Mouse (Mus musculus) urinary bladder, postnatal 25 days (tissue): ENCODE measurements around the gene Ndufaf3.
A peak's percentile ranks its signal among the peaks of the same experiment; 100 is the strongest.

Source experiments
- DNase-seq: peaks from one replicate; pipeline ENCODE4 v3.0.0; 2022; ENCODE audit warnings: low spot score

Ndufaf3 gene

DNA sequence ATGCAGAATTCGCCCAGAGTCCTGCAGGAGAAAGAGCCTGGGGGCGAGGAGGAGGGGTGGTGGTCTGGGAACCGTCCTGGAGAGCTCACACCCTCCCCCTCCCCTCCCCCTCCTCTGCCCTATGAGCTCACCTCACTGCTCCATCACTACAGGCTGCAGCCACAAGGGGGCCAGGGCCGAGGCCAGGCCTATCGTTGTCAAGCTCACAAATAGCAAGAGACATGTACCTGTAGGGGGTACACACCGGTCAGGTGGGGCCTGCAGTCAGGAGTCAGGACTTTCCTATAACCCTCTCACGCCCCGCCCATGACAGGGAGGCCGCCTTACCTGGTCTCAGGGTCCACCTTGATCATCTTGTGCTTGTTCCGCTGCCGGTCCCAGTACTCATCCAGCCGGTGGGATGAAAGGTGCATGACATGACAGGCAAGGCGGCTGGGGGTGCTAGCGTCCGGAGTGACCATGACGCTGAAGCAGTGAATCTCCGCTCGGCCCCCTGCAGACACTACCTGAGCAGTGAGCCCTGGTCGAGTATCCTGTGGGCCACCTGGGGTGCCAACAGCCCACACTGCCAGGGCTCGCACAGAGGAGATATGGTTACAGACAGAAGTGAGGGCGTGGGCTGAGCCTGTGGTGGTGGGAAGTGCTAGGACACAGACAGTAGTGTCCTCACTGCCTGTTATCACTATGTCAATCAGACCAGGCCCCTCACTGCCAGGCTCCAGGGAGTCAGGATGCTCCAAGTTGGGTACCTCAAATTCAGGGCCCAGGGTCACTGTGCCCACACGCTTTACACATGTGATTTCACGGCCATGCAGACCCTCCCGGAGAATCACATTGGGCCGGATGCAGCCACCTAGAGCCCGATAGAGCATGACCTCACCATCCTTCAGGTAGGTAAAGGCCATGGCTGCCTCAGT is 6.8 kb upstream of the Ndufaf3 start:
- DNase-seq: peak; percentile 33

DNA sequence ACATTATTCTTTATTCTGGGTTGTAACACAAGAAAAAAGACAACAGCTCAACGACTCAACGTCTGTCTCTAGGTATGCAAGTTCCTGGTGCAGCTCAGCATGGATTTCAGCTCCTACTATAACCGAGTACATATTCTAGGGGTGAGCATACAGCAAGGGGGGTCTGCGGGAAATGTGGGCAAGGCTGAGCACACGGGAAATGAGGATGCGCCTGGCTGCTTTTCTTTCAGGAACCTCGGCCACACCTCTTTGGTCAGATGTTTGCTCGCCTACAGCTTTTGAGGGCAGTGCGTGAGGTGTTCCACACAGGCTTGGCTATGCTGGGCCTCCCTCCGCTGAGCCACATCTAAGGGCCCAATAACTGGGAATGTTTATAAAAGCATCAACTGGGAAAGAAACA is 5.1 kb upstream of the Ndufaf3 start:
- DNase-seq: no peak

DNA sequence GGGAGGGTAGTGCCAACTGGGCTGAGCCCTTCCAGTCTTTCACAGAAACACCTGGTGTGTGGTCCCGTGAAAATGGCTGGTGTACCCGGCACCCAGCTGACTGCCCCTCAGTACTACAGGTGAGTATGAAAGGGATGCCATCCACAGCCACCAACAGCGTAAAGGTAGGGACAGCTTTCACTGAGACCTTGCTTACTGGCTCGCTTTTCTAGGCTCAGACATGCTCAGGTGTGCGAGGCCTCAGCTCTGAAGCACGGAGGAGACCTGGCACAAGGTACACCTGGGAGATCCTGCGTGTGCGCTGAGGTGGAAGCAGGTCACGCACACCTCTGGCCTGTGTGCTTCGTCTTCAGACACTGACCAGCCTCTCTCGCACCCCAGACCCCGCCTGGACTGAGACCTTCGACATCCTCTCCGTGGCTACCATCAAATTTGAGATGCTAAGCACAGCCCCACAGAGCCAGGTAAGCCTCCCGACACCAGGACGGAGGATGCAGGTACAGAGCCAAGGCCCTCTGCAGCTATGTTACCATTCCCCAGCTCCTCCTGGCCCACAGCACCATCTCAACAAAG is 4.3 kb upstream of the Ndufaf3 start:
- DNase-seq: no peak

DNA sequence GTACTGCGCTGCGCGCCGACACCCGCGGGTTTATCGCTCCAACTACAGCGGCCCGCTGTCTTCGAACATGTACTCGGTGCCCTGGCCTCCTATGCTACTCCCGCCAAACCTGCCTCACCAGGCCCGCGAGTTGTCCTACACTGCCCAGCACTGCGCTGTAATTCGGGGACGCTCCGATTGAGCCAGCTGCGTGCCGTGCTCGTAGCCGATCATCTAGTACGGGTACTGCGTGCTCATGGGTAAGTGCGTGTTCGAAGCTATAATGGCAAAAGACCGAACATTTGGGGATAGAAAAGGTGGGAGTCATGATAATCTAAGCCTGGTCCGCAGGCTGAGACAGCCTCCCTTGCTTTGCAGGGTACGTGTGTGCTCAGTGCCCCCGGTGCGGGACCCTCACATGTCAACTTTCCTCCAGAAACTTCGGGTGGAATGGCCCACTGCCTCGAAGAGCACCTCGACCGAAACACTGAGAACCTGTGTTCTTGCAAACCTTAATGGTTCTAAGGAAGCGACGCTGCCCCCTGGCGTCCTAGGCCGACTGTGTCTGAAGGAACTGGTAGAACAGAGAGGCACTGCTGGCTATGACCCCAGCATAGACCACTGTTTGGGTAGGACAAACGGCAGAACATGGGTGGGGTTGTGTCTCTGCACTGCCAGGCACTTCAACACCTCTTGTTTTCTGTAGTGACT is 3.1 kb upstream of the Ndufaf3 start:
- DNase-seq: peak; percentile 70

DNA sequence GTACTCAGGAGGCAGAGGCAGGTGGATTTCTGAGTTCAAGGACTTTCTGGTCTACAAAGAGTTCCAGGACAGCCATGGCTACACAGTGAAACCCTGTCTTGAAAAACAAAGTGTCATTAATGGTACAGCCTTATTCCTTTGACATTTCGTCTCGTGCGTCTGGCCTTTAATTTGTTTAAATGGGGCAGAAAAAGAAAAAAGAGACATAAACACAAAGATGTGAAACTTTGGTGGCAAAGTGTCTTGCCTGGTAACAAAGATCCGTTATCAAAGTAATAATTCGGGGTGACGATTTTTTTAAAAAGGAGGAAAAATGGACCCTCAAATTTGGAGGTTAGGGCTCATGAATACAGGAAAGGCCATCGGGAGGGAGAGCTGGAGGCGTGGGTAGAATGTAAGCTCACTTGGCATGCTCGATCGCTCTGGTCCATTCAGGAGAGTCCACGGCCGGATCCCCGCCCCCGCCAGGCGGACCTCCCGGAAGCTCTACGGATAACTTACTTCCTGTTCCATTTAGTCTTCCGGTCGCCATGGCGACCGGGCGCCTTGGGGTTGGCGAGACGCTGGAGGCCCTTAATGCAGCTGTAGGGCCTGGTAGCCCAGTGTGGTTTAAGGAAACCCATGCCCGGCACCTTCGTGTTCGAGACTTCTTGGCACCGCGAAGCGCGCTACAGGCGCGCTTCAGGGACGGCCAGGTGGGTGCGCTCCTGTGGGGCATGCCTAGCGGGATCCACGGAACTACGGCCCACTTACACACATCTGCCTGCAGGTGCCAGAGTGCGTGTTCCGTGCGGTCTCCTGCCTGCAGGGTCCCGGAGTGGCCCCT is 2.4 kb upstream of the Ndufaf3 start, which contains the start of gene Dalrd3:
TSS of gene Dalrd3 (plus strand) at position 506 of the 826 bp plus-strand sequence.
- peak; percentile 72 for DNase-seq

DNA sequence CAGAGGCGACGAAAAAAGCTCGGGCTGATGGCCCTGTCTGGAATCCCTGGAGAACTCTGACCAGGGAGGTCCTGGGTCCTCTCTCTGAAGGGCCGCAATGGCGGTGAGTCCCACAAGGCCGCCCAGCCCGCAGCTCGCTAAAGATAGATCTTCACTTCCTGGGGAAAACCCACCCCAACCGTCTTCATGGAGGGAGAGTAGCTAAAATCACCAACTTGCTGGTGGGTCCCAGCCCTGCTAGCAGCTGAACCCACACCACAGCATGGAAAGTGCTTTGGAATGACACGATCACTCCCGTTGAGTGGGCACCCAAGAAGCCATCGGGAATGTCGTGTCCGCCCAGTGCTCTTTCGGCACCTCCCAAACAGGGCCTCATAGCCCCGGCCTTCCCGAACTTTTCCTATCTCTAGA is 1.3 kb upstream of the Ndufaf3 start:
- DNase-seq: no peak

DNA sequence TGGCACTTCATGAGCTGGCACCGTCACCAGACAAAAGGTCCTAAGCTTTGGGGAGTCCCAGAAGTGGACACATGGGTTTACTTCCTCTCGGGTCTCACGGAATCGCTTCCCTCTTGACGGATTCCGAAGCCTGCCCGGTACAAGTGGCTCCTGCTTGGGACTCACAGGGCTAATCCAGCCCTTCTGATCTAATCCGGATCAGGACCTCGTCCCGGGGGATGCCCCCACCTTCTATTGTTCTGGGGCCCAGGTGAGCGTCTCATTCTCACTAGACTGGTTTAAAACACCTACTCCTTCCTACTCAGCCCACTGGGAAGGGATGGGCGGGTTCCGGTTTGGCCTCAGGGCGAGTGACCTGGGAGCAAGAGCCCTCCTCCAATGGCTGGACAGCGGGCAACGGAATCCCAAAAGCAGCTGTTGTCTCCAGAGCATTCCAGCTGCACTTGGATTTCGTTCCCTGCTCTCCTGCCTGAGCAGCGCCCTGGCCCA is 741 bp upstream of the Ndufaf3 start:
- DNase-seq: peak; percentile 25

DNA sequence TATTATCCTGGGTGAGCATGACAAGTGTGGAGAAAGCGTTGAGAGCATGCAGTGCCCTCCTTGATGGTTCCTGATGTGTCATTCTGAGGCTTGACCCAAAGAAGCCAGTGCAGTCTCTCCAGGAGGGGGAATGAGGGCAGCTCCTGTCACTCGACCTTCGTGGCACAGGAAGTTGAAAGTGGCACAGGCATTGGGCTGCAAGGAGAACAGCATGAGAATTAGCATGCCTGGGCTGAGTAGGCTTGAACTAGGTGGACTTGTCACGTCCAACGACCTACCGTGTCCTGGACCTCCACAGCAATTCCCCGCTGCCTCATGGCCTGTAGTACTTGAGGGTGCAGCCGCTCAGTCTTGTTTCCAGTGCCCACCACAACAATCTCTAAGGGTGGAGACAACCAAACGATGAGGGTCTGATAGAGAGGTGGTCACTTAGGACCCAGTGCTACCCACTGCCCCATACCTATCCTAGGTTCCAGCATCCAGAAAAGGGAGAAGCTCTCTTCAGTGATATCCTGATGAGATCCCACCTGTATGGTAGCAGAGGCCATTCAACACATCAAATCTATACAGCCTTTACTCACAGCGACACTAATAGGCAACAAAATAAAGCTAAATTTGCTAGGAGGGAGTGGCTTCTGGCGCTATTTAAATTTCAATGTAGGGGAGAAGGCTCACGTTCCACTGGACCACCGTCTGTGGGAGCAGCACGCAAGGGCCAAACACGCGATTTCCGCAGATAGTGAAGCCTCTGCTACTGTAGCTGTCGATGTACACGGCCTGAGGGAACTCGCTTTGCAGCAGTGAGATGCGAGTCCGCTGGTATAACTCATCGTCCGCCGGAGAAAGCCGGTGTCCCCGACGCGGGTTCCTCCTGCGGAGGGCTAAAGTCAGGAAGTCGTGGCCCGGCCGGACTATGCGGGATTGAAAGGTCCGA is 1.1 kb downstream of the Ndufaf3 start:
- DNase-seq: no peak

DNA sequence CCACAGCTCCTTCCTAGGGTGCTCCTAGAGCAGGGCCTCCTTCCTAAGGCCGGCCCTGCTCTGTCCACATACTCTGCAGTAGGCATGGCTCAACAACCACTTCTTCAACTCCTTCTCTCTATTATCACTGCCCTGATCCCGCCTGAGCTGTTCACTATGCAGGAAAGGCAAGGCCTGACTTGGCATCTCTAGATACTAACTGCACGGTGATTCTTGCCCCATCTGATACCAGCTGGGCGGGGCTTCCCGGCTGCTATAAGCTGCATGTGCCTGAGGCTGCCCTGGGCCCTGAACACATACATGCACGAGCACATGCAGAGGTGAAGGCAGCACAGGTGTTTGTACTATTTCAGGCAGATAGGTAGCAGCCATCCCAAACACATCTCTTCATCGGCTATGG is 3.1 kb downstream of the Ndufaf3 start:
- no peak for DNase-seq

DNA sequence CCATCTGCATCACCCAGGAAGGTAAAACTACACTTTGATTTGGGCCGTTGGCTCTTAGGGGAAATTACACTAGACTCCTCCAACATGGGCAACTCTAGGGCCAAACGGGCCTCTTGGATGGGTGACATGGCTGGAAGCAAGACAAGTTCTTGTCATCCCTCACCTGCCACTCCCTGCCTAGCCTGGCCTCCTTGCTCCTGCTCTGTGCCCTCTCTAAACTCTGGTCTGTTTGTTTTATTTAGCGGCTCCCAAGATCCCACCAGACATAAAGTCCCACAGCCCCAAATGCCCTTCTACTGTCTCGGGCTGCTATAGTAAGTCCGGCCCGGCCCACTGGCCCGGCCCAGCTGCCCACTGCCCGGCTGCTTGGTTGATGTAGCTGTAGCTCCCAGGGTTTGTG is 3.6 kb downstream of the Ndufaf3 start:
- DNase-seq: no peak

DNA sequence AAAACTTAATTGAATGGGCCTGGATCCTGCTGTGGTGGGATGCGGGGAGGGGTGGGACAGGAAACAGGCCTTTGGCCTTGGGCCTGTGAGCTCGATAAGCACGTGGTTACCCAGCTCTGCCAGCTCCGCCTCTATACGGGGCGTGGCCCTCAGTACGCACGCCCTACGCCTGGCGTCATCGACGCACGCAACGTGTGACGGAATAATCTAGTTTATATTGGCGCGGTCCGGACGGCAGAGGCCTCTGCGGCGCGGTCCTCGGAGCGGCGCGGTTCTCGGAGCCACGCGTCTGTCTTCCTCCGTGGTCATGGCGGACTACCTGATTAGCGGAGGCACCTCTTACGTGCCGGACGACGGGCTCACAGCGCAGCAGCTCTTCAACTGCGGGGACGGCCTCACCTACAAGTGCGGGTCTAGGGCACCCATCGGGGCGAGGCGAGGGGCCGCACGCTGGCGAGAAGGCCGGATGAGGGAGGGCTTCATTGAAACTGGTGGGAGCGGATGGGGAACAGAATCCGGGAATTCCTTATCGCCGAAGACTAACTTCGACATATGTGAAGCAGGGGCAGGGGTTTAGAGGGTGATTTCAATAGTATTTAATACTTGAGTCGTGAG is 6.9 kb downstream of the Ndufaf3 start, which contains the start of gene Impdh2:
TSS of gene Impdh2 (plus strand) at position 60 of the 615 bp plus-strand sequence.
- peak; percentile 87 for DNase-seq

DNA sequence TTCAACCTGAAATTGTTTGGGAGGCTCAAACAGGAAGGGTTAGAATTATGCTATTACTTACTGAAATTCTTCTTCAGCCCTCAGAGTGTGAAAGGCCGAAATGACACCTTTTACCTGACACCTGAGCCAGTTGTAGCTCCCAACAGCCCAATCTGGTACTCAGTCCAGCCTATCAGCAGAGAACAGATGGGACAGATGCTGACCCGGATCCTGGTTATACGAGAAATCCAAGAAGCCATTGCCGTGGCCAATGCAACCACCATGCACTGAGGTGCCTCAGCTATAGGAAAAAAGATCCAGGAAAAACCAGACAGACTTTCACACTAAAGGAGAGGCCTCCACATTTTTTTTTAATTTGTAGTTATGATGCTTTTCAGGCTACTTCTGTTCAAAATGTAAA is 8.1 kb downstream of the Ndufaf3 start:
- no peak for DNase-seq

DNA sequence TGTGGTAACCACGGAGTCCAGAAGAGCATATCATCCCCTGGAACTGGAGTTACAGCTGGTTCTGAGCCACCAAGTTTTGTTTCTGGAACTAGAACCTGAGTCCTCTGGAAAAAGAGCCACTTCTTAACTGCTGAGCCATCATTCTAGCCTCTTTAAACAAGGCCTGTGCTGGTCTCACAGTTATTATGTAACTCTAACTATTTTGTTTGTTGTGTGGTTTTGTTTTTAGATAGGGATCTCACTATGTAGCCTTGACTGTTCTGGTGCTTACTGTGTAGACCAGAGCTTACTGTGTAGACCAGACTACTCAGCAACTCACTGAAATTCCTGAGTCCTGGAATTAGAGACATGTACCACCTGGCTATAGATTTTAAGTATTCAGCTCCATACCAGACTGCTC is 20.4 kb downstream of the Ndufaf3 start:
- no peak for DNase-seq

DNA sequence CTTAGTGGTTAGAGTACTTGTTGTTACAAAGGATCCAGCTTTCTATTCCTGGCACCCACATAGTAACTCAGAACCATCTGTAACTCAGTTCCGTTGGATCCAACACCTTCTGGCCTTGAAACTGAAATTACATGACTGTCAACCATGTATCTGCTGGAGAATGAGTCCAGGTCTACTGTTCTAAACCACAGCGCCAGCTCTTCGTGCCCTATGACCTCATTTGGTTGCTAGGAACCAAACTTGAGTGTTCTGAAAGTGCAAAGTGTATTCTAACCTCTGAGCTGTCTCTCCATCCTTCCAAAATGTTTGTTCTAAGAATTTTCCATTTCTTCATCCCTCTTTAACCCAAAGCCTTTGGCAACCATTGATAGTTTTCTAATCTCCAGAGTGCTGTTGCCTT is 21.2 kb downstream of the Ndufaf3 start:
- DNase-seq: no peak

DNA sequence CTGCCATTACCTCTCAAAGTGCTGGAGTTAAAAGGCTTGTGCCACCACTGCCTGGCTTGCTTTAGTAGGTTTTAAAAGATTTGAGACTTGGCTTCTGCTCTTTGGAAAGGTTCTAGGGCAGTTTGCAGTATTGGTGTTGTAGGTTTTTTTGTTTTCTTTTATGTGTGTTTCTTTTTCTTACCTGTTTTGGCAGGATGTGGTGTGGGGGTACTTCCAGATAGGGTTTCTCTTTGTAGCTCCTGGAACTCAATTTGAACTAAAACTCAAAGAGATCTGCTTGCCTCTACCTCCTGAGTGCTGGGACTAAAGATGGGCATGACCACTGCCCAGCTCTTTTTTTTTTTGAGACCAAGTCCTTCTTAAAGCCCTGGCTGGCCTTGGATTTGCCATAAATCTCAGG is 26.4 kb downstream of the Ndufaf3 start:
- DNase-seq: no peak

DNA sequence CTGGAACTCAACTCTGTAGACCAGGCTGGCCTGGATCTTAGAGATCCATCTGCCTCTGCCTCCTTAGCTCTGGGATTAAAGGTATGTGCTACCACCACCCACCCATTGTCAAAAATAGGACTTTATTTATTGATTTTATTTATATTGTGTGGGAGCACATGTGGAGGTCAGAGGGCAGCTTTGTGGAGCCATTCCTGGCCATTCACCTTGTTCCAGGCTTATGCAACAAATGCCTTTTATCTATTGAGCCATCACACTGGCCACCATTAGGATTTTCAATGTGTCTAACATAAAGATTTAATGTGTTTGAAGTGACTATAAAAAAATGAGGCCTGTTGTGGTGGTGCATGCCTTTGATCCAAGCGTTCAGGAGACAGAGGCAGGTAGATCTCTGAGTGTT is 35.7 kb downstream of the Ndufaf3 start:
- DNase-seq: no peak

DNA sequence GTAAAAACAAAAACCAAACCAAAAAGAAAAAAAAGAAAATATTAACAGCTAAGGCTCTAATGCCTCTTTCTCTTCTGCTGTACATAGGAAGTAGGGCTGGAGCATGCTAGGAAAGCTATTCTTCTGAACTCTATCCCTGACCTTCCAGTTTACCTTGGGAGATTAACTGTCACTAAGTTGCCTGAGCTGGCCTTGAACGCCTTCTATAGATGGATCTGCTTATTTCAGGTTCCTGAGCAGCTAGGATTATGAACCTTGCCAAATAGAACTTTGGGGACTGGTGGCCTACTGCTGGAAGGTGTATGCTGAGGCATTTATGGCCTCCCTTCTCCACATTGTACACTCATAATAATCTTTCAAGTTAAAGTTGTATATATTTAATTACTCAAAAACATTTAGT is 36.3 kb downstream of the Ndufaf3 start:
- no peak for DNase-seq

DNA sequence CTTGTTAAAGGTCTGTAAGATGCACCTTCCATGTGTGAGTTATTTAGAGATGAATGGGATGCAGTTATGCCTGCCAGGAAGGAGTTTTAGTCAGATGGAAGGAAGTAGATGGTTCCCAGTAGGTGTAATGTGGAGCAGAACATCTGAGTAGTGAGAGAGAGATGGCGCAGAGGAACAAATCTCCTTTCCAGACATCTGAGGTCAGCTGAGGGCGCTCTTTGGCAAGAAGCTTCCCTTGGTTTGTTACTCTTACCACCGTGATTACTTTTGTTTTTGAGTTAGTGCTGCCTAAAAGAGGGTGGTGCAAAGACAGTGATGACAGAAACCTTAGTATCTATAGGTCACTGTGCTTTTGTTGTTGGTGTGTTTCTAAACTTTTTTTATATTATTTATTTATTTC is 41.8 kb downstream of the Ndufaf3 start:
- DNase-seq: no peak

DNA sequence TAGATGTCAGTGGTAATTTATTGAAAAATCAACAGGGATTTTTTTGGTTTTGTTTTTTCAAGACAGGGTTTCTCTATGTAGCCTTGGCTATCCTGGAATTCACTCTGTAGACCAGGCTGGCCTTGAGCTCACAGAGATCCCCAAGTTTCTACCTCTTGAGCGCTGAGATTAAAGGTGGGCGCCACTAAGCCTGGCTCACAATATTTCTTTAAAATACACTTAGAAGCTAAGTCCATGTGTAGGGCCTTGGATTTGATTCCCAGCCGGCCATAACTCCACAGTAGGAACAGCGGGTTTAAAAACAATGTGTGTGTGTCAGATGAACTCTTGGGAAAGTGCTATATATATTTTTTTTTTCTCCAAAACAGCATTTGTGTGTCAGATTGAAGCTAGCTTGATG is 43.9 kb downstream of the Ndufaf3 start:
- DNase-seq: no peak

DNA sequence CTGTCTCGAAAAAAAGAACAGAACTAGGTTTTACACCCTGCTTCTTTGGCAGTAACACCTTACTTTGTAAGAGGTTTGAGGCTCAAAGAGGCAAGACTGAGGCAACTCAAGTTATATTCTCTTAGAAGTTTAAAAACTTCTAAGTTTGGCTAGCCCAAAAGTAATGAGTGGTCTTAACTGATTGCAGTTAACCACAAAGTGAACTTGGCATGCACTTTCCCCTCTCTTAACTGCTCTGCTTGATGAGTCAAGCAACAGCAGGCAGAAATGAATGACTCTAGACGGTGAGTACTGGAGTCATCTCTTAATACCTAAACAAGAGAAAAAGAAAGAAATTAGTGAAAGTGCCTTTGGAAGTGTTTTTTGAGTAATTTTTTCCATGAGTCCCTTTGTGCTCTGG is 45.6 kb downstream of the Ndufaf3 start:
- no peak for DNase-seq
